15 mouse cellular contexts compared by ENCODE assay signal in genomic region chr3:36155268-36155667, GRCm38 (mm10). TPM values are rescaled to one million over a fixed set of nuclear protein-coding genes. Genes with fewer than 3 reads are reported as not detected.
DNase-seq lines count a peak whose midpoint lies in the region; ATAC-seq and TF ChIP-seq lines count a peak whose summit lies in the region.
"Had no signal": no experiment of that assay in that cellular context is flagged by ENCODE, and none has a peak within 500 bp of the region (broad histone marks: within the 10 kb centered on the region; RNA-seq: fewer than 3 reads in every experiment).

No protein-coding gene starts in this region.

- peak; percentile 18 for TF ChIP-seq CTCF in lung, postnatal 0 days (IDR thresholded peaks at IDR 0.05)

- H3K27me3 ChIP-seq in heart, embryonic 15.5 days, result no peaks in the 10 kb centered on the region
- no peaks in the 10 kb centered on the region for H3K27me3 ChIP-seq in lung, postnatal 0 days (replicated peaks; ENCODE audit: insufficient read depth, low read length)
- no peaks in the 10 kb centered on the region for H3K27me3 ChIP-seq in liver, embryonic 12.5 days (replicated peaks)
- H3K27me3 ChIP-seq: limb, embryonic 15.5 days; midbrain, embryonic 12.5 days; neural tube, embryonic 13.5 days had no signal

- H3K4me1 ChIP-seq in heart, embryonic 15.5 days (replicated peaks), result peaks cover 27% of the 10 kb centered on the region
- H3K4me1 ChIP-seq in lung, postnatal 0 days (ENCODE audit: insufficient read depth, low read depth, low read length), result peaks cover 10% of the 10 kb centered on the region; the same call in 1 of the 2 replicates
- peaks cover 14% of the 10 kb centered on the region for H3K4me1 ChIP-seq in liver, embryonic 12.5 days

- WGBS in heart, embryonic 15.5 days, result 26% methylated on average over 5 of the region's 5 CpGs
- WGBS in lung, postnatal 0 days, result 29% methylated on average over 5 of the region's 5 CpGs
- WGBS in liver, embryonic 12.5 days (ENCODE audit: insufficient replicate concordance), result 59% methylated on average over 5 of the region's 5 CpGs

- no peak overlapping the region for H3K4me2 ChIP-seq in heart, embryonic 15.5 days
- H3K4me2 ChIP-seq in lung, postnatal 0 days (replicated peaks; ENCODE audit: low read depth, low read length), result no peak overlapping the region
- no peak overlapping the region for H3K4me2 ChIP-seq in liver, embryonic 12.5 days
- H3K4me2 ChIP-seq: limb, embryonic 15.5 days; midbrain, embryonic 12.5 days; neural tube, embryonic 13.5 days had no signal

- H3K9me3 ChIP-seq in heart, embryonic 15.5 days (replicated peaks), result no peaks in the 10 kb centered on the region
- H3K9me3 ChIP-seq in lung, postnatal 0 days (ENCODE audit: low read length), result no peaks in the 10 kb centered on the region
- no peaks in the 10 kb centered on the region; the same call in 1 of the 2 replicates for H3K9me3 ChIP-seq in liver, embryonic 12.5 days (replicated peaks)

- no peak overlapping the region for H3K9ac ChIP-seq in heart, embryonic 15.5 days
- H3K9ac ChIP-seq in lung, postnatal 0 days (replicated peaks; ENCODE audit: low read depth), result no peak overlapping the region
- no peak overlapping the region for H3K9ac ChIP-seq in liver, embryonic 12.5 days
- H3K9ac ChIP-seq: limb, embryonic 15.5 days; midbrain, embryonic 12.5 days; neural tube, embryonic 13.5 days had no signal

- DNase-seq in heart, postnatal 25 days (ENCODE audit: low spot score), result no peak
- DNase-seq in lung, postnatal 0 days (ENCODE audit: low spot score), result peak; percentile 35
- DNase-seq in lung, postnatal 4 days, result no peak
- DNase-seq in WW6 (ENCODE audit: low read depth, low spot score), result peak; percentile 43
- DNase-seq in embryo, embryonic 11.5 days (ENCODE audit: low read depth, low spot score), result peak; percentile 5
- DNase-seq: adrenal gland, postnatal 36 days; kidney, adult 2 months; thymus, postnatal 4 days had no signal

- H3K27ac ChIP-seq in heart, embryonic 15.5 days, result no peak overlapping the region
- no peak overlapping the region for H3K27ac ChIP-seq in lung, postnatal 0 days (ENCODE audit: low read length)
- H3K27ac ChIP-seq in liver, embryonic 12.5 days, result no peak overlapping the region
- H3K27ac ChIP-seq: left cerebral cortex, adult 2 months; limb, embryonic 15.5 days; midbrain, embryonic 12.5 days; neural tube, embryonic 13.5 days had no signal

- no peak overlapping the region for H3K4me3 ChIP-seq in heart, embryonic 15.5 days
- no peak overlapping the region for H3K4me3 ChIP-seq in lung, postnatal 0 days (ENCODE audit: low read depth, low read length)
- no peak overlapping the region for H3K4me3 ChIP-seq in liver, embryonic 12.5 days
- H3K4me3 ChIP-seq: left cerebral cortex, adult 2 months; limb, embryonic 15.5 days; midbrain, embryonic 12.5 days; neural tube, embryonic 13.5 days had no signal

- peaks cover 11% of the 10 kb centered on the region for H3K36me3 ChIP-seq in heart, embryonic 15.5 days
- peaks cover 3% of the 10 kb centered on the region; the same call in 1 of the 2 replicates for H3K36me3 ChIP-seq in lung, postnatal 0 days (ENCODE audit: insufficient read depth, low read length)
- peaks cover 11% of the 10 kb centered on the region for H3K36me3 ChIP-seq in liver, embryonic 12.5 days

- ATAC-seq in heart, embryonic 15.5 days (replicated peaks; ENCODE audit: insufficient number of reproducible peaks, insufficient read depth, low FRiP score, low read depth), result 0 out of 2 replicates have a peak, but pooled peaks have one; percentile 11
- ATAC-seq in lung, postnatal 0 days, result no peak
- ATAC-seq in monocyte, adult 5-6 weeks (replicated peaks; ENCODE audit: insufficient number of reproducible peaks, low FRiP score, low TSS enrichment, poor library complexity, severe bottlenecking), result no peak
- no peak for ATAC-seq in liver, embryonic 12.5 days

- intact Hi-C loops in heart, postnatal 25 days (cut with DNase I), result no loop called here

- no peak for TF ChIP-seq EP300 in lung, postnatal 0 days (IDR thresholded peaks at IDR 0.05)

RNA-seq across cellular contexts. Expression of gene D3Ertd254e, which starts 4.5 kb away (rescaled TPM):
- 3.8 and 4.3 TPM in 2 replicates for polyA plus RNA-seq in heart, embryonic 15.5 days (2015; fragmentation: Nextera tagmentation; extraction: Ambion mirVana)
- 1 to 10 TPM; 3.7 TPM for total RNA-seq in heart, postnatal 25 days (2021)
- polyA plus RNA-seq in lung, postnatal 0 days (2015; fragmentation: Nextera tagmentation; extraction: Ambion mirVana), result 3.8 and 4.9 TPM in 2 replicates
- total RNA-seq in monocyte, adult 5-6 weeks (2017), result 1.2 to 3.4 TPM (median 3.0 TPM) in 3 replicates
- 1.7 and 2.2 TPM in 2 replicates for polyA plus RNA-seq in liver, embryonic 12.5 days (2016; fragmentation: Nextera tagmentation; extraction: Ambion mirVana)

Comparison
In these comparisons a context has a peak if more than half of its experiments do, and no peak if none do; other contexts are left out.
1. DNase-seq: peak in lung, postnatal 0 days (single experiment), WW6 (single experiment) and embryo, embryonic 11.5 days (single experiment); none in heart, postnatal 25 days (single experiment) and lung, postnatal 4 days (0 of 2).